Mouse (Mus musculus) stomach, embryonic 14.5 days (tissue): ENCODE data around the gene Tmem232. TPM values are rescaled to one million over a fixed set of nuclear protein-coding genes. Genes with fewer than 3 reads are reported as not detected.

Experiments used
- ATAC-seq: fragments of 200-750 bp; cut with Nextera tagmentation; 2 replicates; pipeline ENCODE4 v1.8.0; 2017; ENCODE audit warnings: low read depth, moderate TSS enrichment; ENCODE audit not compliant: insufficient number of reproducible peaks, insufficient read depth, low FRiP score
- H3K27ac ChIP-seq: fragments of 300-500 bp; sonication (generic); 2 replicates; pipeline ENCODE4 v1.5.1; 2014; ENCODE audit warnings: mild to moderate bottlenecking, low read length, moderate library complexity, mixed read lengths
- H3K27me3 ChIP-seq: fragments of 300-500 bp; sonication (generic); 2 replicates; pipeline ENCODE4 v1.6.1; 2014; ENCODE audit warnings: low read length, control low read depth, mixed read lengths; ENCODE audit not compliant: control insufficient read depth, insufficient read depth
- H3K36me3 ChIP-seq: fragments of 300-500 bp; sonication (generic); 2 replicates; pipeline ENCODE4 v1.6.1; 2014; ENCODE audit warnings: mild to moderate bottlenecking, control low read depth, low read length, moderate library complexity, mixed read lengths; ENCODE audit not compliant: control insufficient read depth, insufficient read depth
- H3K4me1 ChIP-seq: fragments of 300-500 bp; sonication (generic); 2 replicates; pipeline ENCODE4 v1.6.1; 2014; ENCODE audit warnings: low read length, control low read depth, mixed read lengths; ENCODE audit not compliant: control insufficient read depth, insufficient read depth
- H3K4me2 ChIP-seq: fragments of 300-500 bp; sonication (generic); replicated peaks from 2 replicates; pipeline ENCODE4 v1.6.1; 2014; ENCODE audit warnings: low read depth, low read length, control low read depth
- H3K4me3 ChIP-seq: fragments of 300-500 bp; sonication (generic); 2 replicates; pipeline ENCODE4 v1.5.1; 2014; ENCODE audit warnings: low read depth, low read length, control low read depth
- H3K9ac ChIP-seq: fragments of 300-500 bp; sonication (generic); replicated peaks from 2 replicates; pipeline ENCODE4 v1.6.1; 2014; ENCODE audit warnings: low read depth, mild to moderate bottlenecking, control low read depth, low read length, moderate library complexity, mixed read lengths
- H3K9me3 ChIP-seq: fragments of 300-500 bp; sonication (generic); 2 replicates; pipeline ENCODE4 v1.6.1; 2016; ENCODE audit warnings: low read depth, low read length, control low read depth; ENCODE audit not compliant: control insufficient read depth
- WGBS: fragments of 180-500 bp; shearing (Covaris S2); extraction: QIAGEN DNeasy Blood & Tissue Kit; methylation state at CpG from one replicate; pipeline ENCODE4 v1.1.7; 2014; 5-methylcytosine and 5-hydroxymethylcytosine counted together
- polyA plus RNA-seq: library from polyadenylated mRNA; unstranded; fragments of >200 nt; fragmentation: Nextera tagmentation; extraction: Ambion mirVana; gene quantifications from 2 replicates; pipeline ENCODE4 v1.2.1, GENCODE M21; 2014

The Tmem232 gene
- polyA plus RNA-seq, 1 experiment from 2014 or later = not detected

DNA sequence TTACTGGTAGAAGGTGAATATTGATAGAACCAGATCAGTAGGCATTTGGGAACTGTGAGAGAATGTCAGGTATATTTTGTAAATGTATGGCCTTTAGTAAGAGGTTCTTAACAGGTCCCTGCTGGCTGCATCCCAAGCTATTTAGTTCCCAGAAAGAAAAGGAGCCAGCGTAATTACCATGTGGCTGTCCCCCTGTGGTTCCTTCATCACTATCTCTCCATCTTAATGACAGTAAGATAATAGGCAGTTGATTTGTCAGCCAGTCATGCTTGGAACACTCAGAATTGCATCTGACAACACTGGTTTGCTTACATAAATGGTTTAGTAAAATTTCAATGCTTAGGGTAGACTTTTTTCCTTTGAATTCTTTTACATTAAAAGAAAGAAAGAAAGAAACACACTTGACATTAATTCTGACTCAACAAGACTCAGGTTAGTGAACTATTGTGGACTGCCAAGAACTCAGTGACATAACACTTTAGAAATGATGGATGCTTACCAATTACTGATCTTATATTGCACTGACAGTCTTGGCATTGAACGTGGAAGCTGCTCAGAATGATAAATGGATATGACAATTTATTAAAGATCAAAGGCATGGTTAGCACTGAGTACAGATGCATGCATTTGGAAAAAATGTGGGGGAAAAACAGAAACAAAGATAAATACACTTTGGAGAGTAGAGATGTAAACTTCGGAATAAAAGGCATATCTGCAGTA is 174.9 kb downstream of the Tmem232 start:
- 53% methylated on average over 3 of the region's 3 CpGs for WGBS
- H3K27ac ChIP-seq = no peak overlapping the region
- no peaks in the 10 kb centered on the region for H3K36me3 ChIP-seq
- no peak overlapping the region for H3K4me2 ChIP-seq
- no peaks in the 10 kb centered on the region for H3K9me3 ChIP-seq
- no peaks in the 10 kb centered on the region for H3K4me1 ChIP-seq
- ATAC-seq = no peak
- no peak overlapping the region for H3K9ac ChIP-seq
- H3K27me3 ChIP-seq = no peaks in the 10 kb centered on the region
- H3K4me3 ChIP-seq = no peak overlapping the region

DNA sequence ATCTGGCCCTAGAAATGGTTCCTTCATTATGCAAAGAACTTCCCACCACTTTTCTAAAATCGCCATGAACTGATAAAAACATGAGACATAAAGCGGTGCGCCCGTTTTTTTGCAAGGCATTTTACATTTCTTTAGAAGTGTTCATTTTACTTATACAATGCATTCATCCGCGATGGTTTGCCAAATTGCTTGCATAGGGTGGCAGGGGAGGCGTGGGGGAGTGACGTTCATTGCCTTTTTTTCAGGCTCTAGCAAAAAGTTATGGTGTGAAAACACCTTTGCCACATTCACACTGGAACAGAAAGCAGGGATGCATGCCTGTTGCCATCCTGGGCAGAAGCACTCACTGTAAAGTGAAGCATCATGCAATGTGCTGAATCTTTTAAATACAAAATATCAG is 188.7 kb downstream of the Tmem232 start:
- WGBS = 84% methylated on average over 8 of the region's 8 CpGs
- no peaks in the 10 kb centered on the region for H3K4me1 ChIP-seq
- ATAC-seq = no peak
- H3K27me3 ChIP-seq = no peaks in the 10 kb centered on the region
- H3K4me3 ChIP-seq = no peak overlapping the region
- H3K9me3 ChIP-seq = 0 out of 2 replicates have a peak, but pooled peaks cover 1% of the 10 kb centered on the region
- no peak overlapping the region for H3K27ac ChIP-seq
- H3K36me3 ChIP-seq = no peaks in the 10 kb centered on the region
- H3K4me2 ChIP-seq = no peak overlapping the region
- no peak overlapping the region for H3K9ac ChIP-seq

DNA sequence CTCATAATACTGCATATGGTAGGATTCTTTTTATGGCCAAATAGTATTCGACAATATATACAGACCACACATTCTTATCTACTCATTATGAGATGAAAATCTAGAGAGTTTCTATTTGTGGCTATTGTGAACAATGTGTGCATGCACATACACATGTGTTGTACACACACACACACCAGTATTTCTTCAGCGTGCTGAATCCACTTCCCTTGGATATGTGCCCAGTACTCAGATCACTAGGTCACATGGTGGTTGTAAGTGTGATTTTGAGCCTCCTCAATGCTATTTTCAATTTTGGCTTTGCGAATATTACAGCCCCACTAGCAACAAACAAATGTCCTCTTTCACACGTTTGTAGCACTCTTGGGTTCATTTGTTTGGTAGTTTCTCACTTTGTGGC is 200.6 kb downstream of the Tmem232 start:
- Histone ChIP-seq H3K4me3 (no peak overlapping the region), H3K27ac (no peak overlapping the region), H3K36me3 (no peaks in the 10 kb centered on the region), H3K4me2 (no peak overlapping the region), H3K9ac (no peak overlapping the region), H3K9me3 (no peaks in the 10 kb centered on the region), H3K27me3 (no peaks in the 10 kb centered on the region), H3K4me1 (no peaks in the 10 kb centered on the region)
- WGBS = 61% methylated on average over 4 of the region's 4 CpGs
- ATAC-seq = no peak

DNA sequence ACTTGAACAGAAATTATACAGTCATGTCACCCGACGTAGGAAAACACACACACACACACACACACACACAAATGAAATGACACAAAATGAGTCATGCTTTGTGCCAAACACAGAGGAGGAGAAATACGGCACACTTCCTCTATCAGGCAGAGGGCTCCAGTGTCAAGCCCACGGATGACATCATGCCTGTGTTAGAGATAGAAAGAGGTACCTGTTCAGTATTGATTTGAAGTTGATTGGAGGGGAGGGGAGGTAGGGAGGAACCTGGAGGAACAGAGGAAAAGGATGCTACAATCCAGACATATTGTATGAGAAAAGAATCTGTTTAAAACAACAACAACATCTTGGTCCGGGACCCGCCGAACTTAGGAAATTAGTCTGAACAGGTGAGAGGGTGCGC is 209.8 kb downstream of the Tmem232 start:
- Histone ChIP-seq H3K27me3 (no peaks in the 10 kb centered on the region), H3K9me3 (no peaks in the 10 kb centered on the region), H3K9ac (no peak overlapping the region), H3K4me2 (no peak overlapping the region), H3K4me1 (no peaks in the 10 kb centered on the region), H3K36me3 (no peaks in the 10 kb centered on the region), H3K27ac (no peak overlapping the region), H3K4me3 (no peak overlapping the region)
- 86% methylated on average over 7 of the region's 8 CpGs for WGBS
- ATAC-seq = no peak

DNA sequence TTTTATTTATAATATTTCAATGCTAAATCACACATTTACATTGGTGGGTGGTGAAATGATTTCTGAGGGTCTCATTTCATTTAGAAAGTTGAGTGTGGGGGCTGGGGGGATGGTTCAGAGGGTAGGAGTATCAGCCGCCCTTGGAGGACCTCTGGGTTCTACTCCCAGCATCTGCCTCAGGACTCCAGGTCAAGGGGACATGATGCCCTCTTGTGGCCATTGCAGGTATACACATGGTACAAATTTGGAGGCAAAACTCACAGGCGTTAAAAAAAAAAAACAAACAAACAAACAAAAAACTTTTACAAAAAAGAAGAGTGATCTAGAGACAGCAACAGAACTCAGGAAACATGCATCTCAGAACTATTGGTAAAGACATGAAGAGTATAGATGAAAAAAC is 215.3 kb downstream of the Tmem232 start:
- ATAC-seq = no peak
- 23% methylated on average over 2 of the region's 2 CpGs for WGBS
- H3K27me3 ChIP-seq = no peaks in the 10 kb centered on the region
- H3K4me1 ChIP-seq = no peaks in the 10 kb centered on the region
- no peak overlapping the region for H3K4me3 ChIP-seq
- H3K4me2 ChIP-seq = no peak overlapping the region
- H3K27ac ChIP-seq = no peak overlapping the region
- no peak overlapping the region for H3K9ac ChIP-seq
- no peaks in the 10 kb centered on the region for H3K9me3 ChIP-seq
- H3K36me3 ChIP-seq = no peaks in the 10 kb centered on the region

DNA sequence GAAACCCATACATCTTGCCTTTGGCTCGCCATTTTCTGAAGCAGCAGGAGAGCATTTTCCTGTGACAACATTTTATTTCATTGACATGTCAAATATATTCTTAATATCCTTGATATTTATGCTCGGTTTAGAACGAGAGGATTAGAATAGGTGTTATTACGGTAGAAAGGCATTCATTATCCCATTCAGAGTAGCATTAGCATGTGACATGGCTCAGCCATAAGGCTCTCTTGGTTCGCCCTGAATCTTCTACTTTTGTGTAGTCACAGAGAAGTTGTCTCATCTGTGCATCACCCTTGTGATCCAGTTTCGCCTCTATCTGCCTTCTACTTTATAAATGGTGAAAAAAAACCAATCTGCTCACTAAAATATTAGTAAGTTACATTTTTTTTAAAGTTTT is 220.0 kb downstream of the Tmem232 start:
- Histone ChIP-seq H3K4me2 (no peak overlapping the region), H3K9me3 (no peaks in the 10 kb centered on the region), H3K27me3 (no peaks in the 10 kb centered on the region), H3K9ac (no peak overlapping the region), H3K4me1 (no peaks in the 10 kb centered on the region), H3K27ac (no peak overlapping the region), H3K36me3 (no peaks in the 10 kb centered on the region), H3K4me3 (no peak overlapping the region)
- ATAC-seq = no peak
- WGBS = 86% methylated on average over 6 of the region's 6 CpGs

DNA sequence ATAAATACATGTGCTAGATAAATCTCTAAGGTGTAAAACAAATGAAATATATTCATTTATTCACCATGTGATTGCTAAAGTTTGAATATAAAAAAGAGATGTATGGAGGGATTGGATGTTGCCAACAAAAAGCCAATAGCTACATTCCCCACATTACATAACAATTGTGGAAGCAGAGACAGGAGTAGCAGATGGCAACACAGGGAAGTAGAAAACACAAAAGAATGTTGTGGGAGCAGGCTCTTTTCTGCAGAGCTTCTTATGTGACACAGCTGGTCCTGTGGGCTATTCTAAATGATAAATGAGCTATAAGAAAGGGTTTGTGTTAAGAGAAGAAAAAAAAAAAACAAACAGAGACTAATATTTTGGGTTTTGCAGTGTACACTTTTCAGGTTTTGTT is 240.6 kb downstream of the Tmem232 start:
- ATAC-seq = no peak
- Histone ChIP-seq H3K4me2 (no peak overlapping the region), H3K9me3 (no peaks in the 10 kb centered on the region), H3K9ac (no peak overlapping the region), H3K4me3 (no peak overlapping the region), H3K27ac (no peak overlapping the region), H3K36me3 (no peaks in the 10 kb centered on the region), H3K27me3 (no peaks in the 10 kb centered on the region), H3K4me1 (no peaks in the 10 kb centered on the region)

DNA sequence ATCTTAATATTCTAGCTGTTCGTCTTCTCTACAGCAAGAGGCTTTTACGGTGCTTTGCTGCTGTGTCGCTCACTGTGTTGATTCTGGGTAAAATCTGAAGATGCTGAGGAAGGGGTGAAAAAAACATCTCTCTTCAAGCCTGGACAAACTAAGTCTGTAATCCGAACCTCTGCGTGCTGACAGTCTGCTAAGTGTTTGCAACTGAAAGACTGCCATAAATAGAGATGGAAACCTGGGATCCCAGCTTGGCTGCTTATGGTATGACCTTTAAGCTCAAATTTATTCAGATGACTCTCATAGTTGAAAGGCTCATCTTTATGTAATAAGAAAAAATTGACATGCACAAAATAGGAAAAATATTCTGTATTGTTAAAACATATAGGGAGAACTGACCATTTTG is 242.8 kb downstream of the Tmem232 start:
- Histone ChIP-seq H3K4me1 (no peaks in the 10 kb centered on the region), H3K27me3 (no peaks in the 10 kb centered on the region), H3K4me2 (no peak overlapping the region), H3K36me3 (no peaks in the 10 kb centered on the region), H3K27ac (no peak overlapping the region), H3K9ac (no peak overlapping the region), H3K9me3 (no peaks in the 10 kb centered on the region), H3K4me3 (no peak overlapping the region)
- no peak for ATAC-seq
- WGBS = 77% methylated on average over 5 of the region's 5 CpGs

DNA sequence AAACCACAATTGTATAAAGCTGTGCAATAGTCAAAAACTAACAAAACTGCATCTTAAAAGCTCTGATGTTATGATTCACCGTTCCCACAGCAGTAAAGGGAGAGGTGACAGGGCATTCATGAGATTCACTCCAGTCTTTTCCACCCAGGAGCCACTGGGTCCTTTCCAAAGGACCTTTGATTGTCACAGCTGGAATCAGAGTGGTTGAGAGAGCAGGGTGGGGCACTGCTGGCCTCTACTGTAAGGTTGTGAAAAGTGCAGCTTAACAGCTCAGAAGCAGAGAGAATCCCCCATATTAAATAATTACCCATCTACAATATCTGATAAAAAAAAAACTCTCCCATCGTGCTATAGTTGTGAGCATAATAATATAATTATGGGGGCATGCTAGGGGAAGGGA is 288.4 kb downstream of the Tmem232 start:
- no peak for ATAC-seq
- Histone ChIP-seq H3K36me3 (no peaks in the 10 kb centered on the region), H3K9ac (no peak overlapping the region), H3K9me3 (no peaks in the 10 kb centered on the region), H3K4me2 (no peak overlapping the region), H3K4me1 (no peaks in the 10 kb centered on the region), H3K27me3 (no peaks in the 10 kb centered on the region), H3K4me3 (no peak overlapping the region), H3K27ac (no peak overlapping the region)
- 76% methylated on average over 2 of the region's 2 CpGs for WGBS
